Mouse (Mus musculus) heart, embryonic 16.5 days (tissue): ENCODE data around the gene Bpnt1. TPM values are rescaled to one million over a fixed set of nuclear protein-coding genes. Genes with fewer than 3 reads are reported as not detected.
"Not testable (repeated sequence)": the region's sequence is repeated elsewhere in the genome, so short reads cannot be mapped to it uniquely, and the experiment has no call there.

Experiments
- ATAC-seq: fragments of 200-750 bp; cut with Nextera tagmentation; replicated peaks from 2 replicates; pipeline ENCODE4 v1.8.0; 2017; ENCODE audit warnings: moderate number of reproducible peaks; ENCODE audit not compliant: insufficient read depth, low FRiP score; ENCODE audit errors: extremely low read depth
- H3K27ac ChIP-seq: fragments of 300-500 bp; sonication (generic); 2 replicates; pipeline ENCODE4 v1.5.1; 2014; ENCODE audit warnings: mild to moderate bottlenecking, low read length, control low read depth, moderate library complexity
- H3K27me3 ChIP-seq: fragments of 300-500 bp; sonication (generic); 2 replicates; pipeline ENCODE4 v1.6.1; 2014; ENCODE audit warnings: low read length, mixed read lengths; ENCODE audit not compliant: control insufficient read depth, insufficient read depth
- H3K36me3 ChIP-seq: fragments of 300-500 bp; sonication (generic); 2 replicates; pipeline ENCODE4 v1.6.1; 2014; ENCODE audit not compliant: control insufficient read depth, insufficient read depth
- H3K4me1 ChIP-seq: fragments of 300-500 bp; sonication (generic); 2 replicates; pipeline ENCODE4 v1.6.1; 2014; ENCODE audit warnings: low read length, mixed read lengths; ENCODE audit not compliant: control insufficient read depth, insufficient read depth
- H3K4me2 ChIP-seq: fragments of 300-500 bp; sonication (generic); 2 replicates; pipeline ENCODE4 v1.6.1; 2014; ENCODE audit warnings: low read depth, mild to moderate bottlenecking, control low read depth, low read length
- H3K4me3 ChIP-seq: fragments of 300-500 bp; sonication (generic); 2 replicates; pipeline ENCODE4 v1.5.1; 2014; ENCODE audit warnings: mild to moderate bottlenecking, control low read depth, low read length
- H3K9ac ChIP-seq: fragments of 300-500 bp; sonication (generic); 2 replicates; pipeline ENCODE4 v1.6.1; 2014; ENCODE audit warnings: low read length, control low read depth
- H3K9me3 ChIP-seq: fragments of 300-500 bp; sonication (generic); replicated peaks from 2 replicates; pipeline ENCODE4 v1.6.1; 2016; ENCODE audit warnings: low read length; ENCODE audit not compliant: control insufficient read depth
- WGBS: fragments of 180-500 bp; shearing (Covaris S2); extraction: QIAGEN DNeasy Blood & Tissue Kit; methylation state at CpG from one replicate; pipeline ENCODE4 v1.1.7; 2014; 5-methylcytosine and 5-hydroxymethylcytosine counted together
- polyA plus RNA-seq: library from polyadenylated mRNA; unstranded; fragments of >200 nt; fragmentation: Nextera tagmentation; extraction: Ambion mirVana; gene quantifications from 2 replicates; pipeline ENCODE4 v1.2.1, GENCODE M21; 2015

Bpnt1 gene
- polyA plus RNA-seq, 1 experiment from 2014 or later = 33.6 TPM

GRCm38 (mm10) chr1:185315846-185316568 lies 15.9 kb upstream of the Bpnt1 start:
- H3K9ac ChIP-seq = no peak overlapping the region
- no peak overlapping the region for H3K4me3 ChIP-seq
- no peak overlapping the region for H3K4me2 ChIP-seq
- peaks cover 51% of the 10 kb centered on the region for H3K36me3 ChIP-seq
- 90% methylated on average over 16 of the region's 16 CpGs for WGBS
- no peak overlapping the region for H3K27ac ChIP-seq
- no peak for ATAC-seq
- peaks cover 11% of the 10 kb centered on the region for H3K4me1 ChIP-seq
- H3K27me3 ChIP-seq = no peaks in the 10 kb centered on the region
- H3K9me3 ChIP-seq = no peaks in the 10 kb centered on the region

GRCm38 (mm10) chr1:185327754-185328345 lies 4.1 kb upstream of the Bpnt1 start:
- Histone ChIP-seq H3K4me1 (peaks cover 13% of the 10 kb centered on the region), H3K4me2 (peak overlapping the region; percentile 83), H3K36me3 (peaks cover 23% of the 10 kb centered on the region), H3K4me3 (peak overlapping the region; percentile 98), H3K9ac (peak overlapping the region; percentile 98; the same call in 1 of the 2 replicates)
- 54% methylated on average over 3 of the region's 3 CpGs for WGBS
- H3K27me3 ChIP-seq, H3K27ac ChIP-seq, ATAC-seq, H3K9me3 ChIP-seq: not testable (repeated sequence)

GRCm38 (mm10) chr1:185328721-185329610 lies 3.0 kb upstream of the Bpnt1 start, which contains the start of gene Iars2:
Gene Iars2 (minus strand): TSS chr1:185329396.
- Histone ChIP-seq H3K27me3 (no peaks in the 10 kb centered on the region), H3K4me2 (peak within 1 kb of the TSS; percentile 83), H3K36me3 (peaks cover 15% of the 10 kb centered on the region), H3K27ac (peak within 1 kb of the TSS; percentile 98), H3K4me3 (peak within 1 kb of the TSS; percentile 98), H3K9me3 (no peaks in the 10 kb centered on the region), H3K9ac (peak within 1 kb of the TSS; percentile 98), H3K4me1 (peaks cover 23% of the 10 kb centered on the region)
- ATAC-seq = peak; percentile 86
- whole genome bisulfite sequencing = under 1% methylated on average over 76 of the region's 76 CpGs

- no peaks in the 10 kb centered on the region for H3K27me3 ChIP-seq
- H3K36me3 ChIP-seq = peaks cover 11% of the 10 kb centered on the region
- ATAC-seq = no peak
- no peak overlapping the region for H3K27ac ChIP-seq
- no peak overlapping the region for H3K9ac ChIP-seq
- no peak overlapping the region for H3K4me3 ChIP-seq
- peaks cover 26% of the 10 kb centered on the region for H3K4me1 ChIP-seq
- H3K9me3 ChIP-seq = no peaks in the 10 kb centered on the region
- 92% methylated on average over 8 of the region's 8 CpGs for WGBS
- H3K4me2 ChIP-seq = no peak overlapping the region; the same call in 1 of the 2 replicates
Measured at GRCm38 (mm10) chr1:185329851-185330250, 2.1 kb upstream of the Bpnt1 start.

- WGBS = 52% methylated on average over 5 of the region's 5 CpGs
Measured at GRCm38 (mm10) chr1:185331364-185331763, 585 bp upstream of the Bpnt1 start.

GRCm38 (mm10) chr1:185333651-185334050 lies 1.7 kb downstream of the Bpnt1 start:
- no peaks in the 10 kb centered on the region for H3K9me3 ChIP-seq
- H3K36me3 ChIP-seq = no peaks in the 10 kb centered on the region; the same call in 1 of the 2 replicates
- peaks cover 24% of the 10 kb centered on the region for H3K4me1 ChIP-seq
- H3K4me3 ChIP-seq = no peak overlapping the region
- 83% methylated on average over 5 of the region's 5 CpGs for WGBS
- no peak overlapping the region for H3K27ac ChIP-seq
- no peaks in the 10 kb centered on the region for H3K27me3 ChIP-seq
- H3K9ac ChIP-seq = no peak overlapping the region
- ATAC-seq = no peak
- no peak overlapping the region for H3K4me2 ChIP-seq

More at GRCm38 (mm10) chr1:185331364-185331763, 585 bp upstream of the Bpnt1 start:
- H3K27me3 ChIP-seq = no peaks in the 10 kb centered on the region
- no peak overlapping the region; the same call in 1 of the 2 replicates for H3K27ac ChIP-seq
- no peaks in the 10 kb centered on the region for H3K9me3 ChIP-seq
- no peaks in the 10 kb centered on the region for H3K36me3 ChIP-seq
- H3K4me2 ChIP-seq = peak overlapping the region; percentile 76
- H3K4me3 ChIP-seq = peak overlapping the region; percentile 60
- peaks cover 28% of the 10 kb centered on the region for H3K4me1 ChIP-seq
- 0 out of 2 replicates have a peak overlapping the region, but pooled peaks have one; percentile 74 for H3K9ac ChIP-seq
- ATAC-seq = no peak

- 78% methylated on average over 4 of the region's 4 CpGs for WGBS
- H3K27me3 ChIP-seq = no peaks in the 10 kb centered on the region
- no peaks in the 10 kb centered on the region for H3K9me3 ChIP-seq
- peaks cover 24% of the 10 kb centered on the region for H3K4me1 ChIP-seq
- H3K27ac ChIP-seq = no peak overlapping the region
- ATAC-seq = no peak
- no peak overlapping the region for H3K4me3 ChIP-seq
- H3K4me2 ChIP-seq = no peak overlapping the region
- H3K9ac ChIP-seq = no peak overlapping the region
- no peaks in the 10 kb centered on the region; the same call in 1 of the 2 replicates for H3K36me3 ChIP-seq
Measured at GRCm38 (mm10) chr1:185334136-185334535, 2.2 kb downstream of the Bpnt1 start.

- WGBS = 65% methylated on average over 6 of the region's 6 CpGs
- Histone ChIP-seq H3K4me1 (peaks cover 20% of the 10 kb centered on the region), H3K9ac (no peak overlapping the region), H3K4me3 (no peak overlapping the region), H3K4me2 (no peak overlapping the region), H3K36me3 (peaks cover 4% of the 10 kb centered on the region; the same call in 1 of the 2 replicates), H3K9me3 (no peaks in the 10 kb centered on the region), H3K27me3 (no peaks in the 10 kb centered on the region), H3K27ac (no peak overlapping the region)
- ATAC-seq = no peak
Measured at GRCm38 (mm10) chr1:185335231-185335765, 3.3 kb downstream of the Bpnt1 start.
